Mouse (Mus musculus): Measurements from ENCODE around the gene Ly6g6d. TPM values are rescaled to one million over a fixed set of nuclear protein-coding genes. Genes with fewer than 3 reads are reported as not detected.
A peak's percentile ranks its signal among the peaks of the same experiment; 100 is the strongest.

Ly6g6d gene
- total RNA-seq, 2 experiments from 2014 or later, result 0.99 to 2.1 TPM

DNA sequence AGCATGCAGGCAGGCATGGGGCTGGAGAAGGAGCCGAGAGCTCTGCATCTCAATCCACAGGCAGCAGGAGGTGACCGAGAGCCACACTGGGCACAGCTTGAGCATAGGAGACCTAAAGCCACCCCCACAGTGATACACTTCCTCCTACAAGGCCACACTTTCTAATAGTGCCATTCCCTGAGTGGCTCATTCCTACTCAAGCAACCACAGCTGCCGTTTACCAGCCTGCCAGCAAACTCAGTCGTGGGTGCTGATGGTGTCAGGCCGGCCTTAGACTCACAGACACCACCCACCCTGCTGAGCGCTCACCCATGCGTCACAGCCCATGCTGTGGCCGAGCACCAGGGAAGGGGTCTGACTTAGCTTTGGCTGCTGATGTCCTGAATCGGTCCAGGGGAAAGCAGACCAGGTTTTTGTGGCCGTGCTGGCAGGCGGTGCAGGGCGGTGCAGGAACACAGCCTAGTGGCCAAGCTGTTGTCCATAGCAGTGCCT lies 19.3 kb upstream of the Ly6g6d start:
- no peak for DNase-seq

- DNase-seq, result no peak
Measured at GRCm38 (mm10) chr17:35096597-35096996, 18.7 kb upstream of the Ly6g6d start.

GRCm38 (mm10) chr17:35094475-35095365 lies 16.9 kb upstream of the Ly6g6d start:
- no peak for DNase-seq

DNA sequence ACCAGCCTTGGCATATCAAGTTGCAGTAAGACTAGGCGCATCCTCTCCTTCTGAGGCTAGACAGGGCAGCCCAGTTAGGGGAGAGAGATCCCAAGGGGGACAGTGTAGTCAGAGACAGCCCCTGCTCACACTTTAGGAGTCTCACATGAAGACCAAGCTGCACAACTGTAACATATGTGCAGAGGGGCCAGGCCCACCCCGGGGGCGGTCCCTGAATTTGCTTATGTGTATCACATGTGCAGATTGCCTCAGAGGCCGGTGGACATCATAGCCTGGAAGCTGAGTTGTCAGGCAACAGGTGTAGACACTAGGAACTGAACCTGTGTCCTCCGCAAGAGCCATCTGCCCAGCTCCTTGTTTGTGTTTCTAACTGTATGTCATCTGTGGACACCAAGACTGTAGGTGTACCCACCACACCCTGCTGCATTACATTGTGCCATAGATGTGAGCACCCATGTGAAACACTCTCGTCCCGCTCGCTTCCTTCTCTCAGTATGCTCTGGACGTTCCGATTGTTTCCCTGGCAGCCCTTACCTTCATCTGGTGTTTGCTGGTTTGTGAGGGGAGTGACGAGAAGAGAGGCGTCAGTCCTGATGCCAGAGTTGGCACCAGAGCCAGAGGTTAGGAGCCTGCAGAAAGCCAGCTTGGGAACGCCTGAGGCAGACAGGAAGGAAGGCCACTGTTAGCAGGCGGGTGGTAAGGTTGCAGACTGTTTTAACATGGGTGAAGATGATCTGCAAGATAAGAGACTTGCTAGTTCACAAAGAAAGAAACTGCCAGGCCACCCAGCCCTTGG lies 14.7 kb upstream of the Ly6g6d start:
- no peak for DNase-seq

GRCm38 (mm10) chr17:35090166-35090932 lies 12.5 kb upstream of the Ly6g6d start:
- DNase-seq, result no peak

- peak; percentile 94 to 95 for DNase-seq
Measured at GRCm38 (mm10) chr17:35088825-35089644, 11.2 kb upstream of the Ly6g6d start, which contains the start of gene Abhd16a. TSS of gene Abhd16a (plus strand) at chr17:35089263.

GRCm38 (mm10) chr17:35088151-35088550 lies 10.3 kb upstream of the Ly6g6d start:
- DNase-seq, result no peak

DNA sequence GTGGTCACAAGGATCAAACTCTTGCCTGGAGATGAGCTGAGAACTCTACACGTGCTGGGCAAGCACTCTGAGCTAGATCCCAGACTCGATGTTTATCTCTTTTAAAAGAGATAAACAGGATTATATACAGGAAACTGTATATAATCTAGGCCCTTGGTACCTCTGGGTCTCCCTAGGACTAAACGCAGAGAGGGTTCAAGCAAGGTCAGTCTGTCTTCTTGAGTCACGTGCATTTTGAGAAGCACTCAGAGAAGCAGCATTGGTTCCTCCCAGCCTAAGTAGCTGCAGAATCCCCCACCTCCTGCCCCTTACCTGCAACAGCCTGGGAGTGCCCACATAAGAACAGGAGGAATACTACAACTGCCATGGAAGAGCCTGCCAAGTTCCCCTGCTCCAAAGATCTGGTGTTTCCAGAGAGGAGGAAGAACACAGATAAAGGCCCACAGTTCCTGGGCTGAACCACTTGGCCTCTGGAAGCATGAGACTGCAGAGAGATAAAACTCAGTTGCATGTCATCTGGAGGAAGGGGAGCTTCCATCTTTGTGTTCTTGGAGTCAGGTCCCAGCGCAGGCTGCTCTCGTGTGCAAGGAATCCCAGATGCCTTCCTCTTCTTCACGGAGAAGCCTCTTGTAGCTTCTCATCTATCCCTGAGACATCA lies 7.5 kb upstream of the Ly6g6d start, which contains the start of gene Ly6g6f:
Ly6g6f (minus strand) TSS at position 403 of the 658 bp plus-strand sequence.
- no peak for DNase-seq

GRCm38 (mm10) chr17:35083929-35084497 lies 6.1 kb upstream of the Ly6g6d start:
- DNase-seq, result no peak

- DNase-seq, result no peak
Measured at GRCm38 (mm10) chr17:35082841-35083576, 5.1 kb upstream of the Ly6g6d start.

GRCm38 (mm10) chr17:35080710-35081109 lies 2.8 kb upstream of the Ly6g6d start:
- DNase-seq, result no peak

DNA sequence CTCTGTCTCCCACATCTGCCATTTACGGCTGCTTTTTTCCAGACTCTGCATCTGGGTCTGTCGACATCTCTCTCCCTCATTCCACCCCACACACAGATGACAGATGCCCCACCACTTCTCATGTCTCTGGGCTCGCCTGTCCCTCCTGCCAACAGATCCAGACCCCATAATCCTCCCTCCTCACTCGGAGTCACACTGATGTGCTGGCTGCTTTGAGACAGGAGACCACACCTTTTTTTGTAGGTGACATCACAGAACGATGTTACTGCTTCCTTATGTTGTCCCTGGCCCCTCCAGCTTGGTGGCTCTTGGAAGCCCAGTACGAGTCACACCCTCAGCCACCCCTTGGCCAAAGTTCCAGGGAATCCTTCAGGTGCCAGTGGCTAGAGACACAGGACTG lies 2.4 kb upstream of the Ly6g6d start:
- DNase-seq, result no peak

GRCm38 (mm10) chr17:35079778-35080177 lies 1.9 kb upstream of the Ly6g6d start:
- DNase-seq, result no peak

- no peak for DNase-seq
Measured at GRCm38 (mm10) chr17:35077285-35077684, 580 bp downstream of the Ly6g6d start.

DNA sequence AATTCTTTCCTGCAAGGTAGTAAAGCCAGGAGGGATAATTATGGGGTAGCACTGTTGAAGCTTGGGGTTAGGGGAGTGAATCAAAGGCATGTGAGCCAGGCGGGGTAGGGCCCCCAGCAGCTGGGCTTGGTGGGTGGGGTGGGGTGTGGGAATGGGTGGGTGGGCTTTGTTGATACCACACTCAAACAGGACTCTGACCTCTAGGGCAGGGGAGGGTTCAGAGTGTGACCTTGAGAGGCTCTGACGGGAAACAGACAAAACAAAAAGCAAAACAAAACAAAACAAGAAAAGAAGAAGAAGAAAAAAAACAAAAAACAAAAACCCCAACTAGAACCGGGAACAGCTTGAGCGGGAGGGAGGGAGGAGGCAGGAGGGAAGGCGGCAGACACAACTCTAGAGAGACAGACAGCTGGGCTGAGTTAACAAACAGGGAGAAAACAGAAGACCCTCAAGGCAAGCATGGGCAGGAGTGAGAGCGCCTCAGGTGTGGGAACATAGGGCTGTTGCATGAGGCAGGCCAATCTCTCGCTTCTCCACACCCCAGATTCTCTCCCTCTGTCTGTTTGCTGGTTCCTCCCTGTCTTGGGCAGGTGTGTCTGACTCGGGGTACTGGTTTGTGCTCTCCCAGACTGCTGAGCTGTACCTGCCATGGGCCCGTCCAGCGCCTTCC lies 1.2 kb downstream of the Ly6g6d start, which contains the start of gene Ly6g6e:
Ly6g6e (plus strand) TSS at position 396 of the 670 bp plus-strand sequence.
- no peak for DNase-seq

- DNase-seq, result no peak
Measured at GRCm38 (mm10) chr17:35074097-35074496, 3.8 kb downstream of the Ly6g6d start.

- no peak for DNase-seq
Measured at GRCm38 (mm10) chr17:35071454-35071853, 6.4 kb downstream of the Ly6g6d start.

DNA sequence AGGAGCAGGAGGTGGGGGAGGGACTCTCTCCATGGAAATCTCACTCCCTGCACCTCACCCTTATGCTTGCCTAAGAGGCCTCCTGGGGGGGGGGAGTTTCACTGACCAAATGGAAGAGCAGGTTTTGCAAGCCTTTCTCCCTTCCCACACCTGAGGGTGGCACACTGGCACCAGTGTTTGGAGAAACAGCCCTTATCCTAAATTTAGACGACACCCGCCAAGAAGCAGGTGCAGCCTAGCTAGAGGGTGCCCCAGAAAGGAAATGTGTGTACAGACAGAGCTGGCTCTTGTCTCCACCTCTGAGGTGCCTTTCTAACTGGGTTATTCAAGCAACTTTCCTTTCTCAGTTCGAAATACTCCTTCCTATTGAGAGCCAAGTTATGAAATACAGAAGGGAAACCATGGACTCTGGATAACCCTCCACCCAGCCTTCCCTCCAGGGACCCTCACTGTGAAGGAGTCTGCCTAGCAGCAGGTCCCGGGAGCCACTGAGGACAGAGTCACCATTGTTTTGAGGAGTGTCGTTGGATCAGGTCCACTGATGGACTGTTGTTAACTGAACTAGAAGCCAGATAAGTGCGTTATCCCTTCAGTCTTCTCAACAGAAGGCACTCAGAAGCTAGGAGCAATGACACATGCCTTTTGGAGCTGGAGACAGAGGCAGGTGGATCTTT lies 7.2 kb downstream of the Ly6g6d start:
- no peak for DNase-seq
